Mouse (Mus musculus): ENCODE data around the gene Capn12. TPM values are rescaled to one million over a fixed set of nuclear protein-coding genes. Genes with fewer than 3 reads are reported as not detected.

The Capn12 gene
- total RNA-seq, 2 experiments from 2014 or later: 0.26 to 0.47 TPM

- intact Hi-C loops (cut with DNase I): loop anchor here (5.0 kb wide), 1 partner anchor 33 kb away; no protein-coding TSS in a partner anchor
- DNase-seq: no peak
These were observed 58.4 kb downstream of the Capn12 start for GRCm38 (mm10) chr7:28939418-28940183.

- no peak for DNase-seq
- intact Hi-C loops (cut with DNase I): no loop called here
These were observed 59.9 kb downstream of the Capn12 start for GRCm38 (mm10) chr7:28941129-28941528.

- intact Hi-C loops (cut with DNase I): no loop called here
- DNase-seq: no peak
These were observed 60.3 kb downstream of the Capn12 start for GRCm38 (mm10) chr7:28941542-28941941.

Other genes with a start within 250 kb of the Capn12 start
- 1 to 10 TPM in 1 of 2 experiments, under 1 TPM in 1; 0.52 to 1.3 TPM for gene Fbxo27, start 188.6 kb upstream of the Capn12 start, total RNA-seq (2021)
- 1 to 10 TPM; 1.4 to 1.9 TPM for gene Fbxo17, start 164.6 kb upstream of the Capn12 start, total RNA-seq (2021)
- gene Mrps12, start 139.6 kb upstream of the Capn12 start, total RNA-seq (2021): 10 to 100 TPM; 53.0 to 54.4 TPM
- 10 to 100 TPM; 15.6 to 16.4 TPM for gene Sars2, start 139.4 kb upstream of the Capn12 start, total RNA-seq (2021)
- gene Ccer2, start 125.2 kb upstream of the Capn12 start, total RNA-seq (2021): not detected
- 10 to 100 TPM; 70.7 to 76.3 TPM for gene Sirt2, start 114.7 kb upstream of the Capn12 start, total RNA-seq (2021)
- 10 to 100 TPM; 15.4 to 16.1 TPM for gene Nfkbib, start 113.9 kb upstream of the Capn12 start, total RNA-seq (2021)
- gene Rinl, start 92.5 kb upstream of the Capn12 start, total RNA-seq (2021): 1 to 10 TPM; 2.1 to 2.2 TPM
- gene Hnrnpl, start 72.9 kb upstream of the Capn12 start, total RNA-seq (2021): 100 to 1,000 TPM; 423 to 428 TPM
- 1,000 to 10,000 TPM; 1,137 to 1,217 TPM for gene Ech1, start 56.2 kb upstream of the Capn12 start, total RNA-seq (2021)
- gene Lgals4, start 47.6 kb upstream of the Capn12 start, total RNA-seq (2021): 10 to 100 TPM; 35.0 to 35.8 TPM
- 1 to 10 TPM; 2.2 to 2.8 TPM for gene Lgals7, start 17.6 kb upstream of the Capn12 start, total RNA-seq (2021)
- gene Actn4, start 80.9 kb downstream of the Capn12 start, total RNA-seq (2021): 100 to 1,000 TPM; 173 to 174 TPM
- gene Eif3k, start 100.4 kb downstream of the Capn12 start, total RNA-seq (2021): 100 to 1,000 TPM; 185 to 188 TPM
- gene Map4k1, start 100.6 kb downstream of the Capn12 start, total RNA-seq (2021): 1 to 10 TPM; 2.0 to 2.2 TPM
- under 1 TPM in 1 of 2 experiments, not detected in 1; 0.07 TPM for gene Ryr1, start 243.8 kb downstream of the Capn12 start, total RNA-seq (2021)